Mouse (Mus musculus): ENCODE data around the gene Angptl2. TPM values are rescaled to one million over a fixed set of nuclear protein-coding genes. Genes with fewer than 3 reads are reported as not detected.

Angptl2 gene
- polyA plus RNA-seq, 1 experiment, result 6.4 TPM

- DNase-seq, result no peak
- Histone ChIP-seq H3K27me3 (ENCODE audit: control insufficient read depth, insufficient read depth, low read length) (no peaks in the 10 kb centered on the region), H3K4me1 (ENCODE audit: control insufficient read depth, insufficient read depth, low read length) (peaks cover 34% of the 10 kb centered on the region), H3K4me3 (replicated peaks; ENCODE audit: insufficient read depth, low read depth, low read length) (no peak overlapping the region), H3K27ac (ENCODE audit: insufficient read depth, low read length) (no peak overlapping the region)
- TF ChIP-seq CTCF (IDR thresholded peaks at IDR 0.05; ENCODE audit: borderline replicate concordance, insufficient read depth, low read depth, low read length), result no peak
- TF ChIP-seq POLR2A (IDR thresholded peaks at IDR 0.05; ENCODE audit: borderline replicate concordance, insufficient read depth, low read length), result no peak
- 56% methylated on average over 2 of the region's 2 CpGs for WGBS
Measured at GRCm38 (mm10) chr2:33176921-33177320, 38.9 kb upstream of the Angptl2 start.

GRCm38 (mm10) chr2:33177443-33178242 is 38.2 kb upstream of the Angptl2 start:
- Histone ChIP-seq H3K4me1 (ENCODE audit: control insufficient read depth, insufficient read depth, low read length) (peaks cover 34% of the 10 kb centered on the region), H3K27ac (ENCODE audit: insufficient read depth, low read length) (no peak overlapping the region), H3K4me3 (replicated peaks; ENCODE audit: insufficient read depth, low read depth, low read length) (no peak overlapping the region), H3K27me3 (ENCODE audit: control insufficient read depth, insufficient read depth, low read length) (no peaks in the 10 kb centered on the region)
- TF ChIP-seq CTCF (IDR thresholded peaks at IDR 0.05; ENCODE audit: borderline replicate concordance, insufficient read depth, low read depth, low read length) (no peak), POLR2A (IDR thresholded peaks at IDR 0.05; ENCODE audit: borderline replicate concordance, insufficient read depth, low read length) (no peak)
- DNase-seq, result no peak
- 88% methylated on average over 12 of the region's 12 CpGs for WGBS

- Histone ChIP-seq H3K27me3 (ENCODE audit: control insufficient read depth, insufficient read depth, low read length) (no peaks in the 10 kb centered on the region), H3K4me1 (ENCODE audit: control insufficient read depth, insufficient read depth, low read length) (peaks cover 29% of the 10 kb centered on the region), H3K27ac (ENCODE audit: insufficient read depth, low read length) (no peak overlapping the region), H3K4me3 (replicated peaks; ENCODE audit: insufficient read depth, low read depth, low read length) (no peak overlapping the region)
- 20% methylated on average over 11 of the region's 11 CpGs for WGBS
- TF ChIP-seq POLR2A (IDR thresholded peaks at IDR 0.05; ENCODE audit: borderline replicate concordance, insufficient read depth, low read length) (no peak), CTCF (IDR thresholded peaks at IDR 0.05; ENCODE audit: borderline replicate concordance, insufficient read depth, low read depth, low read length) (no peak)
- peak; percentile 77 to 85 for DNase-seq
Measured at GRCm38 (mm10) chr2:33178243-33178932, 37.5 kb upstream of the Angptl2 start.

GRCm38 (mm10) chr2:33179171-33179929 is 36.5 kb upstream of the Angptl2 start:
- Histone ChIP-seq H3K27ac (ENCODE audit: insufficient read depth, low read length) (no peak overlapping the region), H3K4me1 (ENCODE audit: control insufficient read depth, insufficient read depth, low read length) (peaks cover 29% of the 10 kb centered on the region), H3K27me3 (ENCODE audit: control insufficient read depth, insufficient read depth, low read length) (no peaks in the 10 kb centered on the region), H3K4me3 (replicated peaks; ENCODE audit: insufficient read depth, low read depth, low read length) (no peak overlapping the region)
- 62% methylated on average over 14 of the region's 14 CpGs for WGBS
- no peak for TF ChIP-seq POLR2A (IDR thresholded peaks at IDR 0.05; ENCODE audit: borderline replicate concordance, insufficient read depth, low read length)
- no peak for TF ChIP-seq CTCF (IDR thresholded peaks at IDR 0.05; ENCODE audit: borderline replicate concordance, insufficient read depth, low read depth, low read length)
- DNase-seq, result no peak

- no peak for DNase-seq
- 61% methylated on average over 16 of the region's 16 CpGs for WGBS
- TF ChIP-seq CTCF (IDR thresholded peaks at IDR 0.05; ENCODE audit: borderline replicate concordance, insufficient read depth, low read depth, low read length) (no peak), POLR2A (IDR thresholded peaks at IDR 0.05; ENCODE audit: borderline replicate concordance, insufficient read depth, low read length) (no peak)
- no peak overlapping the region for H3K4me3 ChIP-seq (replicated peaks; ENCODE audit: insufficient read depth, low read depth, low read length)
- no peaks in the 10 kb centered on the region for H3K27me3 ChIP-seq (ENCODE audit: control insufficient read depth, insufficient read depth, low read length)
- H3K27ac ChIP-seq (ENCODE audit: insufficient read depth, low read length), result no peak overlapping the region
- peaks cover 32% of the 10 kb centered on the region for H3K4me1 ChIP-seq (ENCODE audit: control insufficient read depth, insufficient read depth, low read length)
Measured at GRCm38 (mm10) chr2:33179930-33180630, 35.8 kb upstream of the Angptl2 start.

GRCm38 (mm10) chr2:33183321-33183720 is 32.5 kb upstream of the Angptl2 start:
- no peak overlapping the region for H3K27ac ChIP-seq (ENCODE audit: insufficient read depth, low read length)
- 97% methylated on average over 7 of the region's 7 CpGs for WGBS
- no peaks in the 10 kb centered on the region for H3K27me3 ChIP-seq (ENCODE audit: control insufficient read depth, insufficient read depth, low read length)
- H3K4me3 ChIP-seq (replicated peaks; ENCODE audit: insufficient read depth, low read depth, low read length), result no peak overlapping the region
- peaks cover 25% of the 10 kb centered on the region for H3K4me1 ChIP-seq (ENCODE audit: control insufficient read depth, insufficient read depth, low read length)
- DNase-seq, result no peak
- no peak for TF ChIP-seq CTCF (IDR thresholded peaks at IDR 0.05; ENCODE audit: borderline replicate concordance, insufficient read depth, low read depth, low read length)
- no peak for TF ChIP-seq POLR2A (IDR thresholded peaks at IDR 0.05; ENCODE audit: borderline replicate concordance, insufficient read depth, low read length)

GRCm38 (mm10) chr2:33184641-33185040 is 31.2 kb upstream of the Angptl2 start:
- WGBS, result 16% methylated on average over 10 of the region's 10 CpGs
- peak; percentile 47 to 66 for DNase-seq
- H3K4me3 ChIP-seq (replicated peaks; ENCODE audit: insufficient read depth, low read depth, low read length), result no peak overlapping the region
- TF ChIP-seq POLR2A (IDR thresholded peaks at IDR 0.05; ENCODE audit: borderline replicate concordance, insufficient read depth, low read length) (no peak), CTCF (IDR thresholded peaks at IDR 0.05; ENCODE audit: borderline replicate concordance, insufficient read depth, low read depth, low read length) (no peak)
- H3K27ac ChIP-seq (ENCODE audit: insufficient read depth, low read length), result no peak overlapping the region
- H3K27me3 ChIP-seq (ENCODE audit: control insufficient read depth, insufficient read depth, low read length), result no peaks in the 10 kb centered on the region
- peaks cover 28% of the 10 kb centered on the region for H3K4me1 ChIP-seq (ENCODE audit: control insufficient read depth, insufficient read depth, low read length)

All from cerebellum, adult 2 months (tissue).